Mouse (Mus musculus): ENCODE data around the gene Ptcd1.

- TF ChIP-seq HCFC1 (IDR thresholded peaks at IDR 0.05; ENCODE audit: borderline replicate concordance, insufficient read depth, low read length) (no peak), ZNF384 (IDR thresholded peaks at IDR 0.05; ENCODE audit: low read depth, low read length) (no peak), ZC3H11A (IDR thresholded peaks at IDR 0.05; ENCODE audit: borderline replicate concordance, low read depth, low read length) (no peak), MAFK (IDR thresholded peaks at IDR 0.05; ENCODE audit: insufficient read depth, low read depth, low read length) (no peak), CHD2 (IDR thresholded peaks at IDR 0.05; ENCODE audit: low read depth, low read length) (no peak)
Measured at GRCm38 (mm10) chr5:145161361-145161760, 5.5 kb downstream of the Ptcd1 start.
